Mouse (Mus musculus) kidney, postnatal 36 days (tissue): ENCODE results near the gene Rps2.
"Not testable (repeated sequence)": the region's sequence is repeated elsewhere in the genome, so short reads cannot be mapped to it uniquely, and the experiment has no call there.

Source experiments
- DNase-seq, 2 experiments: peaks; one replicate each; pipeline ENCODE4 v3.0.0; 2021 to 2022; ENCODE audit warnings: mixed read lengths in 2 of 2

The Rps2 gene

DNA sequence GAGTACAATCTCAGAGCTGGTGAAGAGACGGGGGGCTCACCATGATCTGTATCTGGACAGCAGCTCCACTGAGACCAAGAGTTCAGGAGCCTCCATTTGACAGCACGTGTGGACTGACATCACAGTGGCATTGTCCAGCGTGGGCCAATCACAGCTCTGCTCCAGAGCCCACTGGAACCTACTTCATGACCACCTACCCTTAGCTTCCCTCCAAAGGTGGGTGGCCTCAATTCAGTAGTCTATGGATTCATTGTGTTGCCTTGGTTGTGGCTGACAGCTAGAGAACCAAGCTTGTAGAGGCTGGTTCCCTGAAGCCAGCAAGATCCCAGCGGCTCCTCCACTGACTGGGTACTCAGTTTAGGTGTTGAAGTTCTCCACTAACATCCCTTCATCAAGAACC lies at the start of gene Rps2, which contains the start of gene Rnf151:
Rps2 (plus strand) TSS at position 174 of the 400 bp plus-strand sequence.
Rnf151 (minus strand) TSS at position 121 of the 400 bp plus-strand sequence.
- no peak for DNase-seq

DNA sequence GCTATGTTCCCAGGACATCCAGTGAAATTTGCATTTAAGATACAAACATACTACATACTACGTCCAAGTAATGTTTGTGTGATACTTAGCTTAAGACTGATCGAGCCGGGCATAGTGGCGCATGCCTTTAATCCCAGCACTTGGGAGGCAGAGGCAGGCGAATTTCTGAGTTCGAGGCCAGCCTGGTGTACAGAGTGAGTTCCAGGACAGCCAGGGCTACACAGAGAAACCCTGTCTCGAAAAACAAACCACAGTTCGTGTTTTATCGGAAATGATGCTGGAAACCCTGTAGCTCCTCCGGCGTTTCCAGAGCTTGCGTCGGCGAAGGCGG lies 48.7 kb upstream of the Rps2 start:
- DNase-seq: not testable (repeated sequence)

DNA sequence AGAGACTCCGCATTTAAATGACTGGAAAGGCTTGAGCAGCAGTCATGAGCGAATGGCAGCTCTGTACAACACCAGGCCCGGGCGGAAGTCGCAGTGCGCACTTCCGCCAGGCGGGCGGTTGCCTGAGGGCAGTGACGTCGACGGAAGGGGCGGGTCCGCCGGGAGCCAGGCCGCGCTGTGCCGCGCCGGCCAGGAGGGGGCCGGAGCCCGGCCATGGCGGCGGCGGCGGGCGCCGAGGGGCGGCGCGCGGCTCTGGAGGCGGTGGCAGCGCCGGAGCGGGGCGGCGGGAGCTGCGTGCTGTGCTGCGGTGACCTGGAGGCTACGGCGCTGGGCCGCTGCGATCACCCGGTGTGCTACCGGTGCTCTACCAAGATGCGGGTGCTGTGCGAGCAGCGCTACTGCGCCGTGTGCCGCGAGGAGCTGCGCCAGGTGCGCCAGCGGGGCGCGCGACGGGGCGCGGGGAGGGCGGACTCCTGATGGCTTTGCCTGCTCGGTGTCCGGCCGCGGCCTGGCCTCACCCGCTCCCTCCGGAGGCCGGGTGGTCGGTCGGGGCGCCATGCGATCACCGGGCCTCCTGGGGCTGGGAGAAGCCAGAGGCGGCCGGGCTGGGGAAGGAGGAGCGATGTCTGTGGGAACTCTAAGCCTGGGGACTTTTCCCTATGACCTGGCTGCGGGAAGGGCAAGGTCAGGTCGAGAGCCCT lies 48.2 kb upstream of the Rps2 start, which contains the start of gene Zfp598:
Zfp598 (plus strand) TSS at position 143 of the 701 bp plus-strand sequence.
- peak; percentile 96 to 99 for DNase-seq

DNA sequence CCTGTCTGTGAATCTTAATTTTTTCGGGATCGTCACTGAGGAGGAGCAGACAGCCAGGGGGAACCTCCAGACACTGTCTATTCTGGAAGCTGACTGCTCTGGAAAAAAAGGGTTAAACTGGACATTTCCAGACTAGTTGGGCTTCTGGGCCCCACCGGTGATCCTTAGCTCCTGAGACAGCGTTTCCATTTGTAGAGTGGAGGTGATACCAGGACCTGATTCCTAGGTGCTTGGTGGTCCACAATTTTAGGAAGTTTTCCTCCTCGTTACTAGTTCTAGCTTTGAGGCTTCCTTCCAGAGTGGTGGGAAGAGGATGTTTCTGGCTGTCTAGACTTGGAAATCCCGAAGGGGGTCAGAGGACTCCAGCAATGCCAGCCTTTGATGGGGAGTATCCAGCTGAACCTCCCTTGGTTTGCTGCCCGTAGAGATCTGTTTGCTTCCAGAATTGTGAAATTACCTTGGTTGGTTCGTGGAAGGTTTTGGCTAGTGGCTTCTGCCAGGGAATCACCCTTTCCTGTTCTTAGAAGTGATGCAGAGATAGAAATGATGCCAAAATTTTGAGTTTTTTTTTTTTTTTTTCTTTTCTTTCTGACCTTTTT lies 47.6 kb upstream of the Rps2 start:
- DNase-seq: no peak

DNA sequence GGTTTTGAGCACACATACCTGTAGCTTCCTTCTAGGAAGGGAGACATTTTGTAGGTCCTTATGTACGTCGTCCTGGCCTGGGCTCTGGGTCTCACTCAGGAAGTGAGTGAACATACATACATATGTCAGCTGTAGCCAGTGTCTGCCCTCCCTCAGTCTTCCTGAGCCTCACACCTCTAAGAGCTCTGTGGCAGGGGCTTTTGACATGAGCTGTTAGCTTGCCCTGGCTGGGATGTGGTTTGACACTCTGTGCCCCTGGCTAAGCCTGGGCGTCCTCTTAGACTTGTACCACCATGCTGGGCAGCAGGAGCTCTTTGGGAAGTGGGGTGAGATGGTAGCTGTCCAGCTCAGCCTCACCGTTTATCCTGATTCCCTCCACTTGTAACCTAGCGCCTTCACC lies 46.6 kb upstream of the Rps2 start:
- no peak for DNase-seq

DNA sequence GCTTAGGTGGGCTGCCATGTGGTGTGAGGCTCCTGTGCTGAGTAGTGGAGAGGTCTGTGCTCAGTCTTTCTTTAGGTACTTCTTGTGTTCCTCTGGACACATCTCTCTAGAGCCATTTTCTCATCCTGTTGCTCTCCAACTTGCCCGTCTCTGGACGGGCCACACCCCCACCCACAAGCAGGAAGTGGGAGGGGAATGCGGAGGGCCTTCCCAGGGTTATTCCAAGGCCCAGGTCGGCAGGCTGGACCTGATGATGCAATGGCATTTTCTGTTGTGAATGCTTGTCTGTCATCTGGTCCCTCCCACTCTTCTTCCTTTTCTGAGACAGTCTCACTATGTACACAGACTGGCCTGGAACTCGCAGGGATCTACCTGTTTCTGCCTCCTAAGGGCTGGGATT lies 45.8 kb upstream of the Rps2 start:
- DNase-seq: peak; percentile 79 to 81

DNA sequence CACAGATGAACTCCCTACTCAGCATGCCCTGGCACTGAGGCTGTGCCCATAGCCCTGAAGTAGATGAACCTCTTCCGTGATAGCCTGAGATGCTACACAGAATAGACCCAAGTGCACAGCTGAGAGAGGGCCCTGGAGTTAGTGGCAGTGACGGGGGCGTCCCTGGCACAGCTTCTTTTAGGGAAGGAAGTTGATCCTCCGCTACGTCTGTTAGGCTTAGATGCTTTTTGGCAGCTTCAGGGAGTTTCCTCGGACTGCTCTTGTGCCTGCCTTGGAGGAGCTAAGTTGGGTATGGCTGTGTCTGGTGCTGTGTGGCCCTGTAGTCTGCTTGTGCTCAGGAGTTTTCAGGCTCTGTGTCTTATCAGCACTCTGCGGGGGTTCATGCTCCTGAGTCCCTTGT lies 43.6 kb upstream of the Rps2 start:
- no peak for DNase-seq

DNA sequence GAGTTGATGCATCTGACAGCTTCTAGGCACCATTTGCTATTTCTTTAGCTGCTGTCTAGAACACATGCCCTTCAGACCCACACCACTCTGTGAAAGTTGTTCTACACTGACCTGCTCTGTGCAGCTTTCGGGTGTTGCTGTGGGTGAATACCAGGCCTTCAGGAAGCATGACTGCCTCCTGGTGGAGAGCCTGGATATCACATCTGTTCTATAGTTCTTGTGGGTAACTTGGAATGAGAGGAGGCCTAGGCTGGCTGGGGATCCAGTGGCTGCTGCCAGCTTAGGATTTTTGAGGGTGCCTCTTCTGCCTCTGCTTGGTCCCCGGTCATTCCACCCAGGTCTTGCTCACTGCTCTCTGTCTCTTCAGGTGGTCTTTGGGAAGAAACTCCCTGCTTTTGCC lies 41.7 kb upstream of the Rps2 start:
- peak; percentile 63 to 83 for DNase-seq

DNA sequence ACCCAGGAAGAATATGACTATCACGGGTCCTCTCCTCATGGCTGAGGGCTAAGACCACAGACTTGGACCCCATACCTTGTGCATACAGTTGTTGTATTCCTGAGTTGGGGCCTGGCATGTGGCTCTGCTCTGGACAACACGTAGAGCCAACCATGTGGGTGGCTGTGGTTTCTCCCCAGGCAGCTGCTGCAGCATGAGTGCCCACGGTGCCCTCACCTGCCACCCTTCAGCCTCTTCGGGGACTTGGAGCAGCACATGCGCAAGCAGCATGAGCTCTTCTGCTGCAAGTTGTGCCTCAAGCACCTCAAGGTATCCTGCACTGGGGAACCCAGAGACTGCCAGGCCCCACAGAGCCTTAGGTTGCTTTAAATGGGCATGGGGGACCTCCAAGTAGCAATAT lies 41.0 kb upstream of the Rps2 start:
- no peak for DNase-seq

DNA sequence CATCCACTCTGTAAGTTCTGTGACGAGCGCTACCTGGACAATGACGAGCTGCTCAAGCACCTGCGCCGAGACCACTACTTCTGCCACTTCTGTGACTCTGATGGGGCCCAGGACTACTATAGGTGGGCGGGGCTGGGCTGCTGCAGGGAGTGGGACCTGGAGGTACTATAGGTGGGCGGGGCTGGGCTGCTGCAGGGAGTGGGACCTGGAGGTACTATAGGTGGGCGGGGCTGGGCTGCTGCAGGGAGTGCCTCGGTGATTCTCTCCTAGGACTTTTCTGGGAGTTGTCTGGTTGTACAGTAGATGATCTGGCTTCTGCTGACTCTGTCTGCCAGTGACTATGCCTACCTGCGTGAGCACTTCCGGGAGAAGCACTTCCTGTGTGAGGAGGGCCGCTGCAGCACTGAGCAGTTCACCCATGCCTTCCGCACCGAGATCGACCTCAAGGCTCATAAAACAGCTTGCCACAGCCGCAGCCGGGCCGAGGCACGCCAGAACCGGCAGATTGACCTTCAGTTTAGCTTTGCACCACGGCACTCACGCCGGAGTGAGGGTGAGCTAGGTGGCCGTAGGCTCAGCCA lies 40.3 kb upstream of the Rps2 start:
- no peak for DNase-seq

DNA sequence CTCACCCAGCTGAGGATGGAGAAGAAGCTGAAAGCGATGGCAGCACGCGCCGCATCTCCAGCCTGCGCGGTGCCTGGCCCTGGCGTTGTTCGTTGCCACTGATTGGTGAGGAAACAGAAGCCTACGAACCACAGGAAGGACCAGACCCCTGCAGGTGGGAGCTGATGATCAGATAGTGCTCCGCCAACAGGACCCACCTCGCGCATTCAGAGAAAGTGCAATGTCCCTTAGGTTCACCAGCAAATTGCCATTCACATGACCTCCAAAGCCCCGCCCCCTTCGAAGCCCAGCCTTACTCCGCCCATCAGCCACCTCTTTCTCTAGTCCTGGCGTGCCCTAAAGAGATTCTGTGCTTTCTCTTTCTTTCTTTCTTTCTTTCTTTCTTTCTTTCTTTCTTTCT lies 31.4 kb upstream of the Rps2 start:
- DNase-seq: peak; percentile 59 to 80

DNA sequence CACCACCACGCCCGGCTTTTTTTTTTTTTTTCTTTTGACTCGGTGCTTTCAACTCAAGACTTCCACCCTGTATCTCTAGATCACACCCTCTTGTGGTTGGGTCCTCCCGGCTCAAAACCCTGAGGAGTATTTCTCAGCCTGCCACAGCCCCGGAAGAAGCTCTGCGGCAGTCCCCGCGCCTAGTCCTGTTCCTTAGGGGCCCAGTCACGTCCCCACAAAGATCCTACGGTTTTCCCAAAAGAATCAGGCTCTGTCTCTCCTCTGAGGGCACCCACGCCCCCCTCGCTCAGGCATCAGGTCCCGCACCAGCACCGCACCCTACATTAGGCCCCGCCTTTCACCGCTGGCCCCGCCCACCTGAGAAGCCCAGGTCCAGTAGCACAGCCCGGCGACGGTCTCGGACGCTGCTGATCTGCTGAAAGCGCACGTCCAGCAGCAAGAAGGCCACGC lies 30.7 kb upstream of the Rps2 start:
- peak; percentile 64 to 85 for DNase-seq

DNA sequence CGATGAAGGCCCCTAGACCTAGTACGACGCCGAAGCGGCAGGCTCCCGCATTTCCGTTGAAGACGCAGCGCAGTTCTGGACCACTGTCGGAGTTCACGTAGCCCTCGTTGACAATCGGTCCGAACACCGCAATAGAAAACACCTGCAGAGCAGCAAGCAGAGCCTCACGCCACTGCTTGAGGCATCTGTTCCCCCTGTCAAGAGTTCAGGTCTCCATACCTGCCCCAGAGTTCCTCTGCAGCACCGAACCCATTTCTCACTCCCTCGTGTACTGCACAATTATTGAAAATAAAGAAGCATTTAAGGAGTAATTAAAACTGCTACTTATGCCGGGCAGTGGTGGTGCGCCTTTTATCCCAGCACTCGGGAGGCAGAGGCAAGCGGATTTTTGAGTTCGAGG lies 30.3 kb upstream of the Rps2 start:
- no peak for DNase-seq

DNA sequence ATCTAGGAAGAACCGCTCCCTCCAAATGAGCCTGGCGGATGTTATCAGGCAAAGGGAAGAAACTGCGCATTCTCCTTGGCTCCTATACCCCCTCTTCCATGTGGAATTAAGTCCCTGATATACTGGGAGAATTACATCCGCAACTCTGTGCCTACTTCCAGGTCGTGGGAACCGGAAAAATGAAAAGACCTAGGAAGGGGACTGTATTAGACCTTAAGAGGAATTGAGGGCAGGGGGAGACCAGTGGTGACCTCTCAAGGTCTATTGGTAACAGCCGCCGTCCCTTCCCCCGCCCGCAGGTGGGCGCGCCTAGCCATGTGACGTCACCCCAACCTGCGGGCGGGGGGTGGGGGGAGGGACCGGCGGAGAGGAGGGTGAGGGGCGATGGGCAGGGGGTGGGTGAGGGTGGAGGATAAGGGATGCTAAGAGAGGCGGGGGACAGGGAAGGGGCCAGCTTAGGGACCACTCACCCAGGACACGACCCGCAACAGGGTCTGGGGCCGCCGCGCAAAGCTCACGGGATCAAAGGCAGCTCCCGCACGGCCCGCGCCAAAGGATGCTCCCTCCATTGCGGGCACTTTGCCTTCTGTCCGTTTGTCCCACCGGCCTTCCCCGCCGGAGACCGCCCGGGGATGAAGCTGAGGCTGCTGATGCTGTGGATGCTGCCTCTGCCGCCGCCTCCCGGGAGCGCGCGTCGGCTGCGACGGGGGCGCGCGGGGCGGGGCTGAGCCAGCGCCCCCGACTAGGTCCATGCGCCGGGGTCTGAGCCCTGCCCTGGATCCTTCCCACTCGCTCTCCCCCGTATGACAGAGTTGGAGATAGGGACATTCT lies 28.4 kb upstream of the Rps2 start, which contains the start of gene Syngr3:
Syngr3 (minus strand) TSS at position 705 of the 831 bp plus-strand sequence.
- DNase-seq: no peak

DNA sequence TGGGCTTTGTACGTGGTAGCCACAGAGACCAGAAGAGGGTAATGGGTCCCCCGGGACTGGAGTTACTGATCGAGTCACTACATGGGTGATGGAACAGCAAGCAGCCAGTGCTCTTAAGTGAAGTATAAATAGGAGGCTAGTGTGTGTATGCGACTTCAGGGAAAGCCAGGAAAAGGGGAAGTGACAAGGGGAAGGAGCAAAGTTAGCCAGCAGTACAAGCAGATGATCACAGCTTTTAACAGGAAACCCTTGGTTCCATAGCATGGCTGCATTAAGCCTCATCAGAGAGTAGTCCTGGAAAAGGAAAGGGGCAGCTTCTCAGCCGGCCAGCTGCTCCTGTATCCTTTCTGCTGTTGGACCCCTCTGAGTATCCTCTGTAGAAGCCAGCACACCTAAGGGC lies 25.5 kb upstream of the Rps2 start:
- DNase-seq: no peak

DNA sequence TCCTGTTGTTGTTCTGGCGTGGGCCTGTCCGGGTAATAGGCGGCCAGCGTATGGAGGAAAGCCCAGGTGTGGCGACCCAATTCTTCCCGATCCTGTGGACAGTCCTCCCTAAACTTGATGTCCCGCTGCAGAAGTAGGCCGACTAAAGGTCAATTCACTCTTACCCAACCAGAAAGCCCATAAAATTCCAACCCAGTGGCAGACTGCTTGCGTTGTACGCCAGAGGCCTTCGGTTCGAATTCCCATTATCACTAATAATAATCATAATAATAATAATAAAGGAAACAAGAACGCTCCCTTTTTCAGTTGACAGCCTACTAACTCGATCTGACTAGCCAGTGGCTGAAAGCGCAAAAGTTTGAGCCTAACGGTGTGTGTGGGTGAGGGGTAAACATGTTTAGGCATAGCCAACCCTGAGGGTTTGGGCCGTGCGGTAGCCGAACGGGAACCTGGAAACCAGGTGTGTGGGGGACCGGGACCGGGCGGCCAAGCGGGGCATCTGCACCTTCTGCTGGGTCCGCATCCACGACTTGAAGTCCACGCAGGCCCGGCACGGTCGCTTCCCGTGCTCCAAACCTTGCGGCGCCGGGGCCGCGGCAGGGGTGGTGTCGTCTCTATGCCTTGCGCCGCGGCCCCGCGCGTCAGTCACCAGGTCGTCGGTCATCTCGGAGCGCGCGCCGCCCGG lies 22.4 kb upstream of the Rps2 start:
- peak; percentile 50 to 55 for DNase-seq

DNA sequence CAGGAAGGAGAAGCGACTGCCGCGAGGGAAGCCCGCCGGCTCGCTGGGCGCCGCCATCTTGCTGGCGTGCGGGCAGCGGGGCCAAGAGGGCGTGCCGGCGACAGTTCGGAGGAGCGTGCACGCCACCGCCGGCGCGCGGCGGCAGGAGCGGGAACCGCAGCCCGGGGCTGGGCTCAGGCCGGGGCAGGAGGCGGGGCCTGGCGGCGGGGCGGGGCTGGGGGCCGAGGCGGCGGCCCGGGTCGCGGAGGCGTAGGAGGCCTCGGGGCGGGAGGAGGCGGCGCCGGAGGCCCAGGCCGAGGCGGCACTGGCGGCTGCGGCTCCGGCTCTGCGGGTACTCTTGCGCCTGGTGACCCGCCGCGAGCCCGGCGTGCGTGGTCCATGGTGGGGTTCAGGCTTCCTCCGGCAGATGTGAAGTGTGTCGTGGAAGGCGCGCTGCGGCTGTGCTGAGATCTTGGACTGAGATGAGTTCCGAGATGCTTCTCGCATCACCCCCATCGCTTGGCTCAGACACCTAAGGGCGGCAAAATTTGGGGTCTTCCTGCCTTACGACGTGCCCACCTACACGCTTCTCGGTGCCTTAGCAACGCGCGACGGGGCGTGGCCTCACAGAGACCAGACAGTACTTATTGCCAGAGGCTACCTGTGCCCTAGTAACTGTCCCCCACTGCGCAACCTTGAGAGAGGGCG lies 21.8 kb upstream of the Rps2 start, which contains the start of the genes Gfer and Noxo1:
Gfer (minus strand) TSS at position 146 of the 687 bp plus-strand sequence.
Noxo1 (plus strand) TSS at position 224 of the 687 bp plus-strand sequence.
- peak; percentile 88 to 96 for DNase-seq

DNA sequence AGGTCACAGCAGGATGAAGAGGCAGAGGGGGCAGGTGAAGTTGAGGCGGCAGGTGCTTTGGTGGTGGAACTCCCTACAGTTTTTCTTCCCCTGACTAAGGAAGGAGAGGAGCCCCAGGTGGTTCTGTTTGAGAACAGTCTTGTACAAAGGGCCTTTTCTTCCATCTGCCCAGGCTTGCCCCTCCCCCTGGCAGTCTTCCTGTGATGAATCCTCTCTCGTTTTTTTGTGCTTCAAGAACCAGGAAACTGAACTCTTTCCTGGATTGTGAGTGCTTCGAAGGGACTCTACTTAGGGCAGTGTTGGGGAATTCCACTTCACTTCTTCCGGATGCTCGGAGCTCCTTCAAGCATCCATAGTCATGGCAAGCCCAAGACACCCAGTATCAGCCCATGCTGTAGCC lies 19.9 kb upstream of the Rps2 start:
- DNase-seq: peak in 1 of 2 experiments; percentile 54

DNA sequence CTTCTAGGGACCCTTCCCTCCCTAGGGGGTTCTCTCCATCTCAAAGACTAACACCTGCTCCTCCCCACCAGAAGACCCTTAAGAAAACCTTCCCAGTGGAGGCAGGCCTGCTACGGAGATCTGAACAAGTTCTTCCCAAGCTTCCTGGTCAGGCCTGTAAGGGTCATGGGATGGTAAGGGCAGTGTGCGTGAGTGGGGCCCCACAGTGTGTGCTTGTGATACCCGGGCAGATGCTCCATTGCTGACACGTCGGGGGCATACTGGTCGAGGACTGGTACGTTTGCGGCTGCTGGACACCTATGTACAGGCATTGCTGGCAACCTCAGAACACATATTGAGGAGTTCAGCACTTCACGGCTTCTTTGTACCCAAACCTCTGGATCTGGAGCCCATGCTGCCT lies 19.2 kb upstream of the Rps2 start:
- no peak for DNase-seq

DNA sequence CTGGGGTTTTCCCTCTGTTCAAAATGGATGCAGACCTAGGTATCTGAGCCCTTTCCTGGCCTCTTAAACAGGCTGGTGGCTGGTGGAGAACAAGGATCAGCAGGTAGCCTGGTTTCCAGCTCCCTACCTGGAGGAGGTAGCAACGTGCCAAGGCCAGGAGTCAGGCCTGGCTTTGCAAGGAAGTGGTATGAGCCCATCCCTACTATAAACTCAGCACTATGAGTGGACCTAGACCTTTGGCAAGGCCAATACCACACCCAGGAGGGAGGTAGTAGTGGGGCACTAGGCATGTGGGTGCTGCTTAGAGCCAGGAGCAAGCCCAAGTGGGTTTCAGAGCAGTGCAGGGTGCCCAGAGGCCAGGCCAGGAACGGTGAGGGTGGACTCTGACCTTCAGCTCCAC lies 18.4 kb upstream of the Rps2 start:
- DNase-seq: no peak

DNA sequence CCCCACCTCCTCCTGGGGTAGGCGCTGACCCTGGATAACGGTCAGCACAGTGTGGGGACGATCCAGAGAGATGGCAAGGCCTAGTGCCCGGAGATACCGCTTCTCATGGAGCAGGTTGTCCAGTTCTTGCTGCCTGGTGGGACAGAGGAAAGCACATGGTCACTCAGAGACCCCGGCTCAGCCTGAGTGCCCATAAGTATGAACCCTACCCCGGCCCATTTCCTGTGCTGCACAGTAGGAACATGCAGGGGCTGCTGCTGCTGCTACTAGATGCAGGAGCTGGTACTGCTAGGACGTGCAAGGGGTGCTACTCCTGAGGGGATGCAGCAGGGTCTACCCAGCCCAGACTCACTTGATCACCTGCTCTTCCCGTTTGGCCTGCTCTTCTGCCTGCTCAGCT lies 16.7 kb upstream of the Rps2 start:
- no peak for DNase-seq

DNA sequence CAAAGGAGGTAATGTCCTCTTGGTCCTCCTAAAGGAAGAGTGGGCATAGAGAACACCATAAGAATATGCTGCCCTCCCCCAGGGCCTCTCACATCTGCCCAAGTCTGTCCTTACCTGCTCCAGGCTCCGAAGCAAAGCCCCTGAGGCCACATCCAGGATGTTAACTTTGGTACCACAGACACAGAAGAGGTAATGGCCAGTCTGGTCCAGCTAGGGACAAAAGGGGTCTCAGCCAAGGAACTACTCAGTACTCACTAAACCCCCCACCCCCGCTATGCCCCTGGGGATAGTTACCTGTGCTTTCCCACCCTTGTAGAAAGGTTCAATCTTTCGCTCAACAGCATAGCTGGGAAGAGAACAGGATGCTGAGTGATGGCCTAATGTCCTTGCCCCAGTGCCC lies 12.1 kb upstream of the Rps2 start:
- DNase-seq: no peak
